In genomic region chr10:95515293-95515931, GRCm38 (mm10) we compare ENCODE assay signal across 8 mouse cellular contexts. TPM values are rescaled to one million over a fixed set of nuclear protein-coding genes. Genes with fewer than 3 reads are reported as not detected.
DNase-seq lines count a peak whose midpoint lies in the region; ATAC-seq and TF ChIP-seq lines count a peak whose summit lies in the region.

No protein-coding gene starts in this region.

- under 1% methylated on average over 52 of the region's 80 CpGs for WGBS in intestine, postnatal 0 days
- WGBS in lung, embryonic 14.5 days = under 1% methylated on average over 67 of the region's 80 CpGs
- WGBS in olfactory bulb, adult 2 months = under 1% methylated on average over 80 of the region's 80 CpGs

- peak overlapping the region; percentile 96 for H3K27ac ChIP-seq in cortical plate, adult 2 months (ENCODE audit: insufficient read depth, low read length)
- H3K27ac ChIP-seq in intestine, postnatal 0 days (ENCODE audit: low read depth, low read length) = peak overlapping the region; percentile 98
- peak overlapping the region; percentile 98 for H3K27ac ChIP-seq in lung, embryonic 14.5 days (ENCODE audit: low read depth)
- peak overlapping the region; percentile 88 for H3K27ac ChIP-seq in olfactory bulb, adult 2 months (ENCODE audit: insufficient read depth, low read depth, low read length)

- H3K4me3 ChIP-seq in cortical plate, adult 2 months (ENCODE audit: insufficient read depth, low read length) = peak overlapping the region; percentile 49
- H3K4me3 ChIP-seq in intestine, postnatal 0 days (ENCODE audit: low read depth, low read length) = peak overlapping the region; percentile 88
- H3K4me3 ChIP-seq in lung, embryonic 14.5 days (ENCODE audit: low read depth, low read length) = peak overlapping the region; percentile 99
- peak overlapping the region; percentile 96 for H3K4me3 ChIP-seq in olfactory bulb, adult 2 months (ENCODE audit: insufficient read depth, low read depth, low read length)

- CTCF ChIA-PET in Patski (lab: Charles Lee) = no interaction called here

- ATAC-seq in frontal cortex, adult (ENCODE audit: low TSS enrichment) = peak; percentile 41
- peak; percentile 45 for ATAC-seq in Patski
- ATAC-seq in intestine, postnatal 0 days = peak; percentile 27
- ATAC-seq in lung, embryonic 14.5 days (ENCODE audit: insufficient read depth) = peak; percentile 70

- H3K4me2 ChIP-seq in intestine, postnatal 0 days (replicated peaks; ENCODE audit: low read depth) = peak overlapping the region; percentile 67
- peak overlapping the region; percentile 76 for H3K4me2 ChIP-seq in lung, embryonic 14.5 days

- H3K27me3 ChIP-seq in Patski = no peaks in the 10 kb centered on the region
- no peaks in the 10 kb centered on the region for H3K27me3 ChIP-seq in intestine, postnatal 0 days (replicated peaks; ENCODE audit: control insufficient read depth, insufficient read depth, low read length)
- no peaks in the 10 kb centered on the region for H3K27me3 ChIP-seq in lung, embryonic 14.5 days (ENCODE audit: insufficient read depth, low read length)

- intact Hi-C loops in gastrocnemius, postnatal 14 days (cut with DNase I; ENCODE audit: low total_unique reads) = no loop called here

- in situ Hi-C loops in Patski (cut with MboI; ENCODE audit: low pct_unique_long_range_greater_than_20kb) = no loop called here

- no peak for TF ChIP-seq POLR2A in cortical plate, adult 2 months (IDR thresholded peaks at IDR 0.05; ENCODE audit: extremely low read depth, insufficient read depth, low read length)
- no peak for TF ChIP-seq POLR2A in olfactory bulb, adult 2 months (IDR thresholded peaks at IDR 0.05; ENCODE audit: insufficient read depth, low read depth, low read length)

- TF ChIP-seq CTCF in Patski (IDR thresholded peaks at IDR 0.05) = no peak
- TF ChIP-seq CTCF in cortical plate, adult 2 months (IDR thresholded peaks at IDR 0.05; ENCODE audit: extremely low read depth, insufficient read depth, low read length) = no peak
- TF ChIP-seq CTCF in intestine, postnatal 0 days (IDR thresholded peaks at IDR 0.05; ENCODE audit: low read depth) = no peak
- TF ChIP-seq CTCF in lung, embryonic 14.5 days (IDR thresholded peaks at IDR 0.05; ENCODE audit: low read depth) = no peak
- no peak for TF ChIP-seq CTCF in olfactory bulb, adult 2 months (IDR thresholded peaks at IDR 0.05; ENCODE audit: insufficient read depth, low read depth, low read length)

- POLR2A ChIA-PET in Patski (lab: Charles Lee) = interaction anchor here (0.5 to 2.2 kb wide), 3 partner anchors 11 to 30 kb away, joined by 3 to 9 read pairs (median 3); no protein-coding TSS in a partner anchor

- no peak for DNase-seq in frontal cortex, adult 2 months (ENCODE audit: extremely low spot score in 1 of 2, low spot score in 1 of 2)
- no peak for DNase-seq in Patski (ENCODE audit: low read depth, low spot score)
- DNase-seq in gastrocnemius, postnatal 14 days = peak; percentile 55
- DNase-seq in lung, embryonic 14.5 days = peak; percentile 53

- H3K9ac ChIP-seq in intestine, postnatal 0 days (ENCODE audit: low read depth, low read length) = peak overlapping the region; percentile 86
- H3K9ac ChIP-seq in lung, embryonic 14.5 days = peak overlapping the region; percentile 97

- H3K9me3 ChIP-seq in intestine, postnatal 0 days (ENCODE audit: control insufficient read depth) = no peaks in the 10 kb centered on the region
- H3K9me3 ChIP-seq in lung, embryonic 14.5 days (ENCODE audit: low read depth, low read length) = no peaks in the 10 kb centered on the region

- no peaks in the 10 kb centered on the region for H3K36me3 ChIP-seq in intestine, postnatal 0 days (ENCODE audit: control insufficient read depth, insufficient read depth)
- peaks cover 7% of the 10 kb centered on the region; the same call in 1 of the 2 replicates for H3K36me3 ChIP-seq in lung, embryonic 14.5 days (ENCODE audit: insufficient read depth)

- H3K4me1 ChIP-seq in cortical plate, adult 2 months (ENCODE audit: control insufficient read depth, insufficient read depth, low read length) = peaks cover 1% of the 10 kb centered on the region; the same call in 1 of the 2 replicates
- H3K4me1 ChIP-seq in intestine, postnatal 0 days (replicated peaks; ENCODE audit: control insufficient read depth, insufficient read depth, low read length) = peaks cover 7% of the 10 kb centered on the region; the same call in 1 of the 2 replicates
- H3K4me1 ChIP-seq in lung, embryonic 14.5 days (ENCODE audit: insufficient read depth) = 0 out of 2 replicates have a peak, but pooled peaks cover 2% of the 10 kb centered on the region
- no peaks in the 10 kb centered on the region for H3K4me1 ChIP-seq in olfactory bulb, adult 2 months (ENCODE audit: control insufficient read depth, insufficient read depth, low read length)

RNA-seq across cellular contexts. Expression of gene Ube2n, which starts 0.5 kb away (rescaled TPM):
- 165 and 182 TPM in 2 replicates for polyA plus RNA-seq in frontal cortex, adult 2 months (2012; rRNA removed)
- polyA plus RNA-seq in Patski (2021) = 132 TPM
- 174 and 179 TPM in 2 replicates for polyA plus RNA-seq in cortical plate, adult 2 months (2012; rRNA removed)
- total RNA-seq in gastrocnemius, postnatal 14 days (2021) = 100 to 1,000 TPM in 1 of 2 experiments, 10 to 100 TPM in 1; 91.7 to 110 TPM
- 154 and 167 TPM in 2 replicates for polyA plus RNA-seq in intestine, postnatal 0 days (2015; fragmentation: Nextera tagmentation; extraction: Ambion mirVana)
- 420 and 425 TPM in 2 replicates for polyA plus RNA-seq in lung, embryonic 14.5 days (2014; fragmentation: Nextera tagmentation; extraction: Ambion mirVana)
- polyA plus RNA-seq in olfactory bulb, adult 2 months (2012; ENCODE audit: insufficient read depth, insufficient read length, low replicate concordance, missing spikeins) = not detected in 2 replicates

RNA-seq across cellular contexts. Expression of gene Mrpl42, which starts 13.7 kb away (rescaled TPM):
- polyA plus RNA-seq in frontal cortex, adult 2 months (2012; rRNA removed) = 141 and 147 TPM in 2 replicates
- polyA plus RNA-seq in Patski (2021) = 198 TPM
- polyA plus RNA-seq in cortical plate, adult 2 months (2012; rRNA removed) = 143 and 161 TPM in 2 replicates
- total RNA-seq in gastrocnemius, postnatal 14 days (2021) = 100 to 1,000 TPM; 224 to 246 TPM
- 221 and 233 TPM in 2 replicates for polyA plus RNA-seq in intestine, postnatal 0 days (2015; fragmentation: Nextera tagmentation; extraction: Ambion mirVana)
- 356 and 358 TPM in 2 replicates for polyA plus RNA-seq in lung, embryonic 14.5 days (2014; fragmentation: Nextera tagmentation; extraction: Ambion mirVana)
- polyA plus RNA-seq in olfactory bulb, adult 2 months (2012; ENCODE audit: insufficient read depth, insufficient read length, low replicate concordance, missing spikeins) = not detected in 2 replicates

RNA-seq across cellular contexts. Expression of gene Nudt4, which starts 48.5 kb away (rescaled TPM):
- 83.8 and 87.2 TPM in 2 replicates for polyA plus RNA-seq in frontal cortex, adult 2 months (2012; rRNA removed)
- polyA plus RNA-seq in Patski (2021) = 68.6 TPM
- polyA plus RNA-seq in cortical plate, adult 2 months (2012; rRNA removed) = 115 and 116 TPM in 2 replicates
- total RNA-seq in gastrocnemius, postnatal 14 days (2021) = 100 to 1,000 TPM; 173 to 192 TPM
- polyA plus RNA-seq in intestine, postnatal 0 days (2015; fragmentation: Nextera tagmentation; extraction: Ambion mirVana) = 105 and 107 TPM in 2 replicates
- polyA plus RNA-seq in lung, embryonic 14.5 days (2014; fragmentation: Nextera tagmentation; extraction: Ambion mirVana) = 91.2 and 93.4 TPM in 2 replicates
- polyA plus RNA-seq in olfactory bulb, adult 2 months (2012; ENCODE audit: insufficient read depth, insufficient read length, low replicate concordance, missing spikeins) = not detected in 2 replicates

Comparison
In these comparisons a context has a peak if more than half of its experiments do, and no peak if none do; other contexts are left out.
1. DNase-seq: peak in gastrocnemius, postnatal 14 days (single experiment) and lung, embryonic 14.5 days (single experiment); none in frontal cortex, adult 2 months (0 of 2) and Patski (single experiment).
2. H3K4me3 ChIP-seq: peak in every context shown above with its lines; median percentile 99 in lung, embryonic 14.5 days; 96 in olfactory bulb, adult 2 months; 88 in intestine, postnatal 0 days; 49 in cortical plate, adult 2 months.
3. RNA of gene Mrpl42, which starts 13.7 kb away (polyA plus RNA-seq): 356 to 358 TPM in lung, embryonic 14.5 days, 221 to 233 TPM in intestine, postnatal 0 days, 198 TPM in Patski (single experiment), 143 to 161 TPM in cortical plate, adult 2 months and 141 to 147 TPM in frontal cortex, adult 2 months; not detected in olfactory bulb, adult 2 months; every median in the first group is over 100 times any median in the second.
4. Peak in every context shown above with its lines, with median percentiles within 50 percentile points of each other: ATAC-seq and H3K27ac ChIP-seq.